Mouse (Mus musculus): ENCODE data around the gene Slc16a7. TPM values are rescaled to one million over a fixed set of nuclear protein-coding genes. Genes with fewer than 3 reads are reported as not detected.

Slc16a7 gene
- 2.7 and 3.4 TPM in 2 replicates for polyA plus RNA-seq (2012; rRNA removed)
- 9.7 and 10.0 TPM in 2 replicates for polyA plus RNA-seq (2014; fragmentation: Nextera tagmentation; extraction: Ambion mirVana)

- H3K4me2 ChIP-seq (ENCODE audit: low read depth), result peak within 1 kb of the TSS; percentile 66
- peaks cover 0 to 2% of the 10 kb centered on the region in 2 experiments; a peak in 1 of 4 replicates for H3K4me1 ChIP-seq (replicated peaks; ENCODE audit: control insufficient read depth in 2 of 2, insufficient read depth in 2 of 2, low read length in 1 of 2)
- under 1% methylated on average over 61 of the region's 67 CpGs for WGBS (ENCODE audit: insufficient replicate concordance)
- H3K36me3 ChIP-seq (replicated peaks; ENCODE audit: control insufficient read depth, insufficient read depth, low read depth), result no peaks in the 10 kb centered on the region
- H3K4me3 ChIP-seq (ENCODE audit: insufficient read depth in 1 of 2, low read depth in 2 of 2, low read length in 2 of 2), result peak within 1 kb of the TSS; percentile 40 to 54
- H3K27ac ChIP-seq, result no peak within 1 kb of the TSS
- peak; percentile 66 for ATAC-seq (ENCODE audit: insufficient read depth)
- no peaks in the 10 kb centered on the region for H3K9me3 ChIP-seq (ENCODE audit: control insufficient read depth, low read length)
- TF ChIP-seq CTCF (IDR thresholded peaks at IDR 0.05; ENCODE audit: low read depth) (peak; percentile 18; the same call in 1 of the 2 replicates), EP300 (IDR thresholded peaks at IDR 0.05; ENCODE audit: low read depth) (no peak)
- no peaks in the 10 kb centered on the region for H3K27me3 ChIP-seq (ENCODE audit: control insufficient read depth, insufficient read depth, low read length)
- peak in 1 of 3 experiments; percentile 3 for DNase-seq (ENCODE audit: low read depth in 3 of 3, low spot score in 3 of 3)
- peak within 1 kb of the TSS; percentile 18 for H3K9ac ChIP-seq (replicated peaks)
Observed at GRCm38 (mm10) chr10:125388876-125389786, at the start of gene Slc16a7. Gene Slc16a7, minus strand, starts transcription at chr10:125389465.

GRCm38 (mm10) chr10:125418795-125419194 lies 29.5 kb upstream of the Slc16a7 start:
- Histone ChIP-seq H3K4me1 (replicated peaks; ENCODE audit: control insufficient read depth in 2 of 2, insufficient read depth in 2 of 2, low read length in 1 of 2) (no peaks in the 10 kb centered on the region), H3K9me3 (ENCODE audit: control insufficient read depth, low read length) (no peaks in the 10 kb centered on the region), H3K36me3 (replicated peaks; ENCODE audit: control insufficient read depth, insufficient read depth, low read depth) (no peaks in the 10 kb centered on the region), H3K4me3 (ENCODE audit: insufficient read depth in 1 of 2, low read depth in 2 of 2, low read length in 2 of 2) (no peak overlapping the region), H3K27me3 (ENCODE audit: control insufficient read depth, insufficient read depth, low read length) (no peaks in the 10 kb centered on the region), H3K27ac (no peak overlapping the region), H3K4me2 (ENCODE audit: low read depth) (no peak overlapping the region), H3K9ac (replicated peaks) (no peak overlapping the region)
- 61% methylated on average over 6 of the region's 6 CpGs for WGBS (ENCODE audit: insufficient replicate concordance)
- ATAC-seq (ENCODE audit: insufficient read depth) (no peak), DNase-seq (ENCODE audit: low read depth in 3 of 3, low spot score in 3 of 3) (no peak)
- TF ChIP-seq CTCF (IDR thresholded peaks at IDR 0.05; ENCODE audit: low read depth), result peak; percentile 8; the same call in 1 of the 2 replicates
- TF ChIP-seq EP300 (IDR thresholded peaks at IDR 0.05; ENCODE audit: low read depth), result no peak

GRCm38 (mm10) chr10:125399796-125400195 lies 10.5 kb upstream of the Slc16a7 start:
- H3K4me1 ChIP-seq (replicated peaks; ENCODE audit: control insufficient read depth in 2 of 2, insufficient read depth in 2 of 2, low read length in 1 of 2), result no peaks in the 10 kb centered on the region
- no peak for TF ChIP-seq CTCF (IDR thresholded peaks at IDR 0.05; ENCODE audit: low read depth)
- no peak for TF ChIP-seq EP300 (IDR thresholded peaks at IDR 0.05; ENCODE audit: low read depth)
- no peaks in the 10 kb centered on the region for H3K9me3 ChIP-seq (ENCODE audit: control insufficient read depth, low read length)
- ATAC-seq (ENCODE audit: insufficient read depth) (no peak), DNase-seq (ENCODE audit: low read depth in 3 of 3, low spot score in 3 of 3) (no peak)
- 24% methylated on average over 4 of the region's 4 CpGs for WGBS (ENCODE audit: insufficient replicate concordance)
- H3K4me2 ChIP-seq (ENCODE audit: low read depth), result no peak overlapping the region
- H3K36me3 ChIP-seq (replicated peaks; ENCODE audit: control insufficient read depth, insufficient read depth, low read depth), result no peaks in the 10 kb centered on the region
- H3K4me3 ChIP-seq (ENCODE audit: insufficient read depth in 1 of 2, low read depth in 2 of 2, low read length in 2 of 2), result no peak overlapping the region
- H3K27me3 ChIP-seq (ENCODE audit: control insufficient read depth, insufficient read depth, low read length), result no peaks in the 10 kb centered on the region
- no peak overlapping the region for H3K9ac ChIP-seq (replicated peaks)
- no peak overlapping the region for H3K27ac ChIP-seq

GRCm38 (mm10) chr10:125390011-125390410 lies 746 bp upstream of the Slc16a7 start:
- Histone ChIP-seq H3K4me1 (replicated peaks; ENCODE audit: control insufficient read depth in 2 of 2, insufficient read depth in 2 of 2, low read length in 1 of 2) (peaks cover 0 to 2% of the 10 kb centered on the region in 2 experiments; a peak in 1 of 4 replicates), H3K36me3 (replicated peaks; ENCODE audit: control insufficient read depth, insufficient read depth, low read depth) (no peaks in the 10 kb centered on the region), H3K27ac (no peak overlapping the region), H3K27me3 (ENCODE audit: control insufficient read depth, insufficient read depth, low read length) (no peaks in the 10 kb centered on the region), H3K9ac (replicated peaks) (no peak overlapping the region), H3K9me3 (ENCODE audit: control insufficient read depth, low read length) (no peaks in the 10 kb centered on the region), H3K4me3 (ENCODE audit: insufficient read depth in 1 of 2, low read depth in 2 of 2, low read length in 2 of 2) (no peak overlapping the region), H3K4me2 (ENCODE audit: low read depth) (peak overlapping the region; percentile 66)
- ATAC-seq (ENCODE audit: insufficient read depth) (no peak), DNase-seq (ENCODE audit: low read depth in 3 of 3, low spot score in 3 of 3) (no peak)
- WGBS (ENCODE audit: insufficient replicate concordance), result 34% methylated on average over 6 of the region's 6 CpGs
- TF ChIP-seq EP300 (IDR thresholded peaks at IDR 0.05; ENCODE audit: low read depth) (no peak), CTCF (IDR thresholded peaks at IDR 0.05; ENCODE audit: low read depth) (no peak)

GRCm38 (mm10) chr10:125388481-125388875 lies 787 bp downstream of the Slc16a7 start:
- Histone ChIP-seq H3K36me3 (replicated peaks; ENCODE audit: control insufficient read depth, insufficient read depth, low read depth) (no peaks in the 10 kb centered on the region), H3K4me2 (ENCODE audit: low read depth) (peak overlapping the region; percentile 66), H3K27ac (no peak overlapping the region), H3K4me3 (ENCODE audit: insufficient read depth in 1 of 2, low read depth in 2 of 2, low read length in 2 of 2) (peak overlapping the region; percentile 40 to 54), H3K27me3 (ENCODE audit: control insufficient read depth, insufficient read depth, low read length) (no peaks in the 10 kb centered on the region), H3K4me1 (replicated peaks; ENCODE audit: control insufficient read depth in 2 of 2, insufficient read depth in 2 of 2, low read length in 1 of 2) (peaks cover 0 to 2% of the 10 kb centered on the region in 2 experiments; a peak in 1 of 4 replicates), H3K9me3 (ENCODE audit: control insufficient read depth, low read length) (no peaks in the 10 kb centered on the region), H3K9ac (replicated peaks) (no peak overlapping the region)
- TF ChIP-seq EP300 (IDR thresholded peaks at IDR 0.05; ENCODE audit: low read depth) (no peak), CTCF (IDR thresholded peaks at IDR 0.05; ENCODE audit: low read depth) (no peak)
- peak; percentile 18; the same call in 1 of the 2 replicates for ATAC-seq (ENCODE audit: insufficient read depth)
- whole genome bisulfite sequencing (ENCODE audit: insufficient replicate concordance), result 18% methylated on average over 7 of the region's 7 CpGs
- DNase-seq (ENCODE audit: low read depth in 3 of 3, low spot score in 3 of 3), result no peak

Measured in liver, embryonic 14.5 days (tissue).